Mouse (Mus musculus): ENCODE measurements around the gene Entr1.

DNA sequence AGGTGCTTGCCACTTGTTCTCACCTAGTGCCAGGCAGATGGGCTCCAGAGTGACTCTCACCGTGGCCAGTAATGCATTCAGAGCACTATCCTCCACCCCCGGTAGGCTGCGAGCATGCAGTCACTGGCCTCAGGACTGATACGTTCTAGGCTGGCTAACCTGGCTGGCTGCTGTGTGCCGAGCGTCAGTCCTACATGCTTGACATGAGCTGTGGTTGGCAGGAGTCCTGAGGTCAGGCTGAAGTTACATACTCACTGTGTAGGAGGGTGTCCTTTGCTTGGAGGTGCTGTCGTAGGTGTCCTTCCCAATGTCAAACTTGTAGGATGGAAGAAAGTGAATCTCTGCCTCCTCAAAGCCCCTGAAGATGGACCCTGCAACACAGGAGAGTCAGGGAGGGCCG is 9.9 kb upstream of the Entr1 start:
- no peak for TF ChIP-seq CTCF (conservative IDR thresholded peaks at IDR 0.05; ENCODE audit: low read length)
- TF ChIP-seq POU5F1 (IDR thresholded peaks at IDR 0.05; ENCODE audit: borderline replicate concordance, low read length) = no peak
- no peak for TF ChIP-seq NANOG (IDR thresholded peaks at IDR 0.05; ENCODE audit: borderline replicate concordance, low read length)
